In the genomic region with DNA sequence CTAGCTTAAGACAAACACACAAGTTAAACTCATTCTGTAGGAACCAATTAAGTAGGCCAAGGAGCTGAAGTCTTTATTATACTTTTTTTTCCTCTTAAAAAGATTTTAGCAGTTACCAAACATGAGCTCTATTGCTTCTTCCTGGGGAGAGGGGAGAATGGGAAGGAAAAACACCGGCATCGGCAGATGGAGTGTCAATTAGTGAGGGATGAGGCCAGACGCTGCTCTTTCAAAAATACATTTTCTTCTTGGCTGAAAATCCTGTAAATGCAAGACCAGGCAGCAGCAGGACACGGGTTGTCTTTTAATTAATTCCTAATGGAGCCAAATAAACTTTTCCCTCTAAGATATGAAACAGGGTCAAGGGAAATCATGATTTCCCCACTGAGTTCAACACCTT, we compare ENCODE assay signal across 23 mouse cellular contexts. TPM values are rescaled to one million over a fixed set of nuclear protein-coding genes. Genes with fewer than 3 reads are reported as not detected.
"Had no signal": no experiment of that assay in that cellular context is flagged by ENCODE, and none has a peak within 500 bp of the region (broad histone marks: within the 10 kb centered on the region; RNA-seq: fewer than 3 reads in every experiment).

No protein-coding gene starts in this region.

- H3K27ac ChIP-seq: heart, adult 2 months; heart, embryonic 13.5 days; heart, embryonic 15.5 days; hindbrain, embryonic 13.5 days; hindbrain, embryonic 15.5 days; hindbrain, postnatal 0 days; limb, embryonic 10.5 days; limb, embryonic 12.5 days; liver, embryonic 13.5 days; liver, embryonic 15.5 days had no signal

- H3K4me3 ChIP-seq: heart, adult 2 months; heart, embryonic 13.5 days; heart, embryonic 15.5 days; hindbrain, embryonic 13.5 days; hindbrain, embryonic 15.5 days; limb, embryonic 10.5 days; limb, embryonic 12.5 days; liver, embryonic 13.5 days; liver, embryonic 15.5 days had no signal

- DNase-seq: gastrocnemius, postnatal 14 days; gastrocnemius, postnatal 36 days; heart, postnatal 14 days; heart, postnatal 36 days; kidney, adult 18-20 months; kidney, adult 8-10 months; kidney, postnatal 10 days; kidney, postnatal 25 days; kidney, postnatal 4 days; liver; liver, embryonic 13.5 days had no signal

RNA-seq across cellular contexts. Expression of gene Sox30, which starts 33.3 kb away (rescaled TPM):
- total RNA-seq: gastrocnemius, adult 18-20 months; gastrocnemius, adult 8-10 months; gastrocnemius, postnatal 36 days; hematopoietic stem cell, adult 5-6 weeks; hindbrain, postnatal 0 days had no signal
- polyA plus RNA-seq: liver, embryonic 13.5 days; liver, embryonic 15.5 days had no signal
